Mouse (Mus musculus) MEL (cell line): Measurements from ENCODE around the gene Kcnk7. TPM values are rescaled to one million over a fixed set of nuclear protein-coding genes. Genes with fewer than 3 reads are reported as not detected.

Experiments used
- DNase-seq: peaks from one replicate; pipeline ENCODE4 v3.0.0; 2011; ENCODE audit warnings: low read depth, low spot score
- H3K27ac ChIP-seq: 2 replicates; pipeline ENCODE4 v1.5.1; 2012; ENCODE audit warnings: low read depth, mild to moderate bottlenecking, control low read depth, low read length, moderate library complexity; ENCODE audit not compliant: control insufficient read depth
- H3K27me3 ChIP-seq, 2 experiments: fragments of 150-350 bp in 1 of 2; sonication (generic) in 1 of 2; 2 replicates each; pipeline ENCODE4 v1.6.1; 2012; ENCODE audit warnings: low read length in 2 of 2, mild to moderate bottlenecking in 2 of 2, improper control_type of control experiment in 1 of 2, moderate library complexity in 1 of 2; ENCODE audit not compliant: insufficient read depth in 2 of 2, control insufficient read depth in 1 of 2
- H3K36me3 ChIP-seq, 2 experiments: 2 replicates each; pipeline ENCODE4 v1.6.1; 2012 to 2014; ENCODE audit warnings: low read length in 2 of 2, improper control_type of control experiment in 1 of 2, inconsistent platforms in 1 of 2, mild to moderate bottlenecking in 1 of 2; ENCODE audit not compliant: insufficient read depth in 2 of 2, control insufficient read depth in 1 of 2
- H3K4me1 ChIP-seq, 2 experiments: fragments of 150-350 bp in 1 of 2; sonication (generic) in 1 of 2; 2 replicates each; pipeline ENCODE4 v1.6.1; 2012; ENCODE audit warnings: low read length in 2 of 2, improper control_type of control experiment in 1 of 2, mild to moderate bottlenecking in 1 of 2; ENCODE audit not compliant: insufficient read depth in 2 of 2, control insufficient read depth in 1 of 2
- H3K4me3 ChIP-seq, 2 experiments: fragments of 150-350 bp in 1 of 2; sonication (generic) in 1 of 2; 2 replicates each; pipeline ENCODE4 v1.5.1; 2012; ENCODE audit warnings: low read depth in 2 of 2, low read length in 2 of 2, mild to moderate bottlenecking in 2 of 2, moderate library complexity in 2 of 2, control low read depth in 1 of 2, improper control_type of control experiment in 1 of 2; ENCODE audit not compliant: control insufficient read depth in 1 of 2, insufficient read depth in 1 of 2
- H3K79me2 ChIP-seq: 2 replicates; pipeline ENCODE4 v1.6.1; 2012; ENCODE audit warnings: mild to moderate bottlenecking, low read length, moderate library complexity; ENCODE audit not compliant: control insufficient read depth, poor library complexity, insufficient read depth
- H3K9ac ChIP-seq: 2 replicates; pipeline ENCODE4 v1.6.1; 2012; ENCODE audit warnings: low read depth, mild to moderate bottlenecking, control low read depth, low read length, moderate library complexity; ENCODE audit not compliant: control insufficient read depth, poor library complexity, severe bottlenecking
- H3K9me3 ChIP-seq: fragments of 150-350 bp; sonication (generic); replicated peaks from 2 replicates; pipeline ENCODE4 v1.6.1; 2012; ENCODE audit warnings: mild to moderate bottlenecking, low read length, improper control_type of control experiment, moderate library complexity; ENCODE audit not compliant: insufficient read depth
- CHD2 ChIP-seq: IDR thresholded peaks from 2 replicates; pipeline ENCODE4 v1.6.1; 2011; ENCODE audit warnings: low read length, improper control_type of control experiment
- CTCF ChIP-seq, 3 experiments: IDR thresholded peaks in 2 of 3; conservative IDR thresholded peaks in 1 of 3; 2 replicates each; pipeline ENCODE4 v1.5.1; 2011 to 2012; ENCODE audit warnings: low read length in 3 of 3, low read depth in 2 of 3, mild to moderate bottlenecking in 2 of 3, improper control_type of control experiment in 1 of 3, inconsistent platforms in 1 of 3, mixed read lengths in 1 of 3, moderate library complexity in 1 of 3; ENCODE audit not compliant: control insufficient read depth in 1 of 3, insufficient read depth in 1 of 3, poor library complexity in 1 of 3, severe bottlenecking in 1 of 3
- E2F4 ChIP-seq: IDR thresholded peaks from 2 replicates; pipeline ENCODE4 v1.6.1; 2011; ENCODE audit warnings: low read depth, low read length, improper control_type of control experiment, borderline replicate concordance
- GABPA ChIP-seq: IDR thresholded peaks from 2 replicates; pipeline ENCODE4 v1.6.1; 2012; ENCODE audit warnings: low read depth, mild to moderate bottlenecking, inconsistent platforms, low read length, improper control_type of control experiment, moderate library complexity
- JUND ChIP-seq: IDR thresholded peaks from 2 replicates; pipeline ENCODE4 v1.6.1; 2011; ENCODE audit warnings: low read depth, mild to moderate bottlenecking, improper control_type of control experiment, low read length
- KAT2A ChIP-seq: conservative IDR thresholded peaks from 2 replicates; pipeline ENCODE4 v1.6.1; 2012; ENCODE audit warnings: low read depth, low read length, improper control_type of control experiment, inconsistent platforms
- MAX ChIP-seq: IDR thresholded peaks from 2 replicates; pipeline ENCODE4 v1.6.1; 2011; ENCODE audit warnings: low read length, improper control_type of control experiment
- MAZ ChIP-seq: IDR thresholded peaks from 2 replicates; pipeline ENCODE4 v1.6.1; 2012; ENCODE audit warnings: low read depth, mild to moderate bottlenecking, inconsistent platforms, low read length, improper control_type of control experiment
- MEF2A ChIP-seq: IDR thresholded peaks from 2 replicates; pipeline ENCODE4 v1.6.1; 2014; ENCODE audit warnings: low read depth, mild to moderate bottlenecking, inconsistent platforms, low read length, improper control_type of control experiment; ENCODE audit not compliant: poor library complexity, insufficient replicate concordance, severe bottlenecking; ENCODE audit errors: extremely low read depth
- MXI1 ChIP-seq: IDR thresholded peaks from 2 replicates; pipeline ENCODE4 v1.6.1; 2011; ENCODE audit warnings: mild to moderate bottlenecking, low read depth, low read length, improper control_type of control experiment
- MYB ChIP-seq: IDR thresholded peaks from 2 replicates; pipeline ENCODE4 v1.6.1; 2011; ENCODE audit warnings: mild to moderate bottlenecking, low read depth, low read length, improper control_type of control experiment
- MYC ChIP-seq: IDR thresholded peaks from 2 replicates; pipeline ENCODE4 v1.6.1; 2011; ENCODE audit warnings: low read depth, mild to moderate bottlenecking, low read length, improper control_type of control experiment, moderate library complexity
- NELFE ChIP-seq: IDR thresholded peaks from 2 replicates; pipeline ENCODE4 v1.6.1; 2011; ENCODE audit warnings: low read depth, low read length, improper control_type of control experiment
- NRF1 ChIP-seq: IDR thresholded peaks from 2 replicates; pipeline ENCODE4 v1.6.1; 2014; ENCODE audit warnings: low read depth, mild to moderate bottlenecking, inconsistent platforms, low read length, improper control_type of control experiment, moderate library complexity; ENCODE audit not compliant: poor library complexity, insufficient read depth, severe bottlenecking
- RAD21 ChIP-seq: IDR thresholded peaks from 2 replicates; pipeline ENCODE4 v1.6.1; 2011; ENCODE audit warnings: mild to moderate bottlenecking, low read depth, low read length, improper control_type of control experiment
- RCOR1 ChIP-seq: IDR thresholded peaks from 2 replicates; pipeline ENCODE4 v1.6.1; 2012; ENCODE audit warnings: low read depth, mild to moderate bottlenecking, inconsistent platforms, low read length, improper control_type of control experiment
- SIN3A ChIP-seq: IDR thresholded peaks from 2 replicates; pipeline ENCODE4 v1.6.1; 2012; ENCODE audit warnings: low read length, improper control_type of control experiment, inconsistent platforms
- TAL1 ChIP-seq: IDR thresholded peaks from 2 replicates; pipeline ENCODE4 v1.6.1; 2012; ENCODE audit warnings: mild to moderate bottlenecking, inconsistent platforms, low read length, moderate library complexity, mixed read lengths
- TCF12 ChIP-seq: IDR thresholded peaks from 2 replicates; pipeline ENCODE4 v1.6.1; 2014; ENCODE audit warnings: low read depth, mild to moderate bottlenecking, inconsistent platforms, low read length, improper control_type of control experiment, moderate library complexity
- UBTF ChIP-seq: IDR thresholded peaks from 2 replicates; pipeline ENCODE4 v1.6.1; 2012; ENCODE audit warnings: low read depth, mild to moderate bottlenecking, inconsistent platforms, low read length, improper control_type of control experiment, moderate library complexity, borderline replicate concordance; ENCODE audit not compliant: insufficient read depth
- USF2 ChIP-seq, 2 experiments: IDR thresholded peaks; 2 replicates each; pipeline ENCODE4 v1.6.1; 2011 to 2012; ENCODE audit warnings: improper control_type of control experiment in 2 of 2, low read length in 2 of 2, borderline replicate concordance in 1 of 2, inconsistent platforms in 1 of 2, low read depth in 1 of 2, mild to moderate bottlenecking in 1 of 2; ENCODE audit not compliant: insufficient read depth in 1 of 2
- ZC3H11A ChIP-seq: IDR thresholded peaks from 2 replicates; pipeline ENCODE4 v1.6.1; 2012; ENCODE audit warnings: low read depth, mild to moderate bottlenecking, inconsistent platforms, low read length, improper control_type of control experiment
- ZMIZ1 ChIP-seq: IDR thresholded peaks from 2 replicates; pipeline ENCODE4 v1.6.1; 2012; ENCODE audit warnings: low read depth, mild to moderate bottlenecking, inconsistent platforms, low read length, improper control_type of control experiment, moderate library complexity
- polyA plus RNA-seq, 2 experiments: library from polyadenylated mRNA; stranded (reverse) in 1 of 2; unstranded in 1 of 2; fragments of >175 nt in 1 of 2; fragments of >200 nt in 1 of 2; gene quantifications; 2 replicates each; pipeline versions ENCODE4 v1.2.1 to v1.2.4; 2012; ENCODE audit warnings: low replicate concordance in 2 of 2, low read depth in 1 of 2; ENCODE audit not compliant: insufficient read length in 2 of 2, insufficient read depth in 1 of 2, missing spikeins in 1 of 2
- total RNA-seq: library from RNA; depleted of rRNA; stranded (reverse); fragments of 300-350 nt; gene quantifications from 2 replicates; pipeline ENCODE4 v1.2.3, GENCODE M21; 2012

Gene Kcnk7
- total and polyA plus RNA-seq, 3 experiments: 0.23 to 0.60 TPM; not detected in 1

DNA sequence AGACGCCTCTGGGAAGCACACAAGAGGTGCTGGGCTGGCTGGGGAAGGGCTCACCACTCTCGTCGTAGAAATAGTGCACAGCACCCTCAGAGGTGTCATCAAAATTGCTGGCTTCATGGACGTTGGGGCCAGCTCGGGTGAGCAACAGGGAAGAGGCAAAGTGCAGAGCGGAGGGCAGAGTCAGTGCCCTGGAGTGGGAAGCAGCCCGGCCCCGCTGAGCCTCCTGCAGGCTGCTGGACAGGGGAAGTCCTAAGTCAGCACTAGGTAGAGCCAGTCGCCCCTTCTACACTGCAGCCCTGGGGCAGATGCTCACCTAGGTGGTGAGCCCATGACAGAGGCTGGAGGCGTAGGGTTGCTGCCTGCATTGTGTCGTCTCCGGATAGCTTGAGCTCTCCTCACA, 19.9 kb upstream of the Kcnk7 start:
- no peak for TF ChIP-seq RCOR1
- TF ChIP-seq E2F4: no peak
- no peak for TF ChIP-seq MEF2A
- TF ChIP-seq MAX: no peak
- no peak for TF ChIP-seq USF2 (IDR thresholded peaks at IDR 0.05; ENCODE audit: borderline replicate concordance in 1 of 2, insufficient read depth in 1 of 2, low read depth in 1 of 2, low read length in 2 of 2)
- TF ChIP-seq UBTF: no peak
- TF ChIP-seq ZC3H11A: no peak
- TF ChIP-seq GABPA: no peak
- TF ChIP-seq MAZ: no peak
- no peak for TF ChIP-seq KAT2A
- no peak for TF ChIP-seq RAD21
- TF ChIP-seq CTCF (IDR thresholded peaks at IDR 0.05 in 2 of 3, conservative IDR thresholded peaks at IDR 0.05 in 1 of 3; ENCODE audit: control insufficient read depth in 1 of 3, insufficient read depth in 1 of 3, low read depth in 2 of 3, low read length in 3 of 3, poor library complexity in 1 of 3, severe bottlenecking in 1 of 3): no peak
- TF ChIP-seq MYC: no peak
- no peak for TF ChIP-seq SIN3A
- no peak for TF ChIP-seq NELFE
- no peak for TF ChIP-seq TCF12
- TF ChIP-seq JUND: no peak
- Histone ChIP-seq H3K4me1 (peaks cover 2 to 5% of the 10 kb centered on the region in 2 experiments; a peak in 2 of 4 replicates), H3K79me2 (peaks cover 10% of the 10 kb centered on the region), H3K27me3 (no peaks in the 10 kb centered on the region), H3K9ac (no peak overlapping the region), H3K36me3 (peaks cover 0 to 3% of the 10 kb centered on the region in 2 experiments; a peak in 2 of 4 replicates), H3K27ac (no peak overlapping the region), H3K4me3 (no peak overlapping the region), H3K9me3 (no peaks in the 10 kb centered on the region)
- no peak for DNase-seq

DNA sequence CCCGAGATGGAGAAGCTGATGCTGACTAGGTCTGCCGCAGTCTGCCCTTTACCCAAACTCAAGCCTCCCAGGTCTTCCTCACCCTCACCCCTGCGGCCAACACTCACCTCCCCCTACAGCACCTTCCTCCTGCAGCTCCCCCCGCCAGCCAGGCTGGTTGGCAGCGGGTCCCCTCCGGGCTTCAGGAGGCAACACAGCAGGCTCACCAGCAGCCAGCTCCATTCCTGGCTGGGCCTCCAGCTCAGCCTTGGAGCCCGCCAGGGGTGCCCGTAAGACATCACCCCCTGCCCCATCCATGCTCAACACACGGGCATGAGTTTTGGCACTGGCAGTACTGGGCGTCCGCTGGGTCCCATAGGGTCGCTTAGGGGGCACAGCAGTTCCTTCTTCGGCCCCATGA, 19.2 kb upstream of the Kcnk7 start:
- no peak overlapping the region for H3K4me3 ChIP-seq
- no peak overlapping the region for H3K27ac ChIP-seq
- H3K9ac ChIP-seq: no peak overlapping the region
- TF ChIP-seq MXI1 (no peak), USF2 (IDR thresholded peaks at IDR 0.05; ENCODE audit: borderline replicate concordance in 1 of 2, insufficient read depth in 1 of 2, low read depth in 1 of 2, low read length in 2 of 2) (no peak), CHD2 (no peak), MYB (no peak), TAL1 (no peak), SIN3A (no peak), JUND (no peak), KAT2A (no peak), ZMIZ1 (no peak), NRF1 (no peak)
- H3K79me2 ChIP-seq: peaks cover 15% of the 10 kb centered on the region
- no peak for DNase-seq
- no peaks in the 10 kb centered on the region for H3K27me3 ChIP-seq
- peaks cover 0 to 3% of the 10 kb centered on the region in 2 experiments; a peak in 2 of 4 replicates for H3K36me3 ChIP-seq
- no peaks in the 10 kb centered on the region for H3K9me3 ChIP-seq
- peaks cover 2 to 5% of the 10 kb centered on the region in 2 experiments; a peak in 2 of 4 replicates for H3K4me1 ChIP-seq
